Mouse (Mus musculus) megakaryocyte, adult 5-6 weeks (primary cell): ENCODE data around the gene Scgb2b2. TPM values are rescaled to one million over a fixed set of nuclear protein-coding genes. Genes with fewer than 3 reads are reported as not detected.

ENCODE experiments used
- ATAC-seq: 2 replicates; pipeline ENCODE4 v1.8.0; 2016; ENCODE audit warnings: mild to moderate bottlenecking, inconsistent platforms; ENCODE audit not compliant: poor library complexity, severe bottlenecking
- total RNA-seq, 2 experiments: library from RNA; stranded (forward) in 1 of 2; stranded (reverse) in 1 of 2; fragments of 153-499, 151-499 nt in 1 of 2; fragments of 221-1000, 200-1000 nt in 1 of 2; gene quantifications; 2 replicates each; pipeline versions ENCODE4 v1.2.3 to v1.2.4; 2015 to 2017

Gene Scgb2b2
- not detected in 2 replicates for total RNA-seq (2015)
- total RNA-seq (2017) = not detected in 2 replicates

- no peak for ATAC-seq
Measured at GRCm38 (mm10) chr7:31290208-31290607, at the start of gene Scgb2b2. Gene Scgb2b2 (plus strand): TSS chr7:31290508.

GRCm38 (mm10) chr7:31291721-31292120, 1.4 kb downstream of the Scgb2b2 start, which contains the start of gene Scgb1b2:
Gene Scgb1b2 (minus strand): TSS chr7:31291821.
- no peak for ATAC-seq

Other genes starting within 250 kb of the Scgb2b2 start
- gene Fxyd5, start 248.0 kb upstream of the Scgb2b2 start, total RNA-seq (2015) = 1,077 and 1,092 TPM in 2 replicates
- gene Fxyd5, start 248.0 kb upstream of the Scgb2b2 start, total RNA-seq (2017) = 807 and 874 TPM in 2 replicates
- gene Fxyd7, start 239.0 kb upstream of the Scgb2b2 start, total RNA-seq (2015) = not detected in 2 replicates
- gene Fxyd7, start 239.0 kb upstream of the Scgb2b2 start, total RNA-seq (2017) = 0.51 TPM in 1 of 2 replicates, not detected in the other
- gene Fxyd1, start 233.3 kb upstream of the Scgb2b2 start, total RNA-seq (2015) = 0.46 TPM in 1 of 2 replicates, not detected in the other
- not detected in 2 replicates for gene Fxyd1, start 233.3 kb upstream of the Scgb2b2 start, total RNA-seq (2017)
- gene Lgi4, start 231.2 kb upstream of the Scgb2b2 start, total RNA-seq (2015) = 0.13 TPM in 1 of 2 replicates, not detected in the other
- 0.07 TPM in 1 of 2 replicates, not detected in the other for gene Lgi4, start 231.2 kb upstream of the Scgb2b2 start, total RNA-seq (2017)
- not detected in 2 replicates for gene Fxyd3, start 213.8 kb upstream of the Scgb2b2 start, total RNA-seq (2015)
- gene Fxyd3, start 213.8 kb upstream of the Scgb2b2 start, total RNA-seq (2017) = not detected in 2 replicates
- gene Hpn, start 175.2 kb upstream of the Scgb2b2 start, total RNA-seq (2015) = 1.5 and 2.1 TPM in 2 replicates
- gene Hpn, start 175.2 kb upstream of the Scgb2b2 start, total RNA-seq (2017) = 0.33 and 1.7 TPM in 2 replicates
- gene Scn1b, start 163.5 kb upstream of the Scgb2b2 start, total RNA-seq (2015) = 0.52 TPM in 1 of 2 replicates, not detected in the other
- 0.28 and 0.59 TPM in 2 replicates for gene Scn1b, start 163.5 kb upstream of the Scgb2b2 start, total RNA-seq (2017)
- gene Gramd1a, start 134.6 kb upstream of the Scgb2b2 start, total RNA-seq (2015) = 74.2 and 76.0 TPM in 2 replicates
- gene Gramd1a, start 134.6 kb upstream of the Scgb2b2 start, total RNA-seq (2017) = 34.1 and 35.3 TPM in 2 replicates
- gene Scgb1b2, start 1.3 kb downstream of the Scgb2b2 start, total RNA-seq (2015) = not detected in 2 replicates
- not detected in 2 replicates for gene Scgb1b2, start 1.3 kb downstream of the Scgb2b2 start, total RNA-seq (2017)
- not detected in 2 replicates for gene Scgb2b3, start 71.6 kb downstream of the Scgb2b2 start, total RNA-seq (2015)
- not detected in 2 replicates for gene Scgb2b3, start 71.6 kb downstream of the Scgb2b2 start, total RNA-seq (2017)
- gene Scgb1b3, start 85.1 kb downstream of the Scgb2b2 start, total RNA-seq (2015) = not detected in 2 replicates
- not detected in 2 replicates for gene Scgb1b3, start 85.1 kb downstream of the Scgb2b2 start, total RNA-seq (2017)